Mouse (Mus musculus) ovary, postnatal 10 days (tissue): ENCODE data around the gene Klk12.

ENCODE experiments used
- DNase-seq: peaks from one replicate; pipeline ENCODE4 v3.0.0; 2022; ENCODE audit warnings: low spot score

The Klk12 gene

GRCm38 (mm10) chr7:43796355-43796754 is 27.7 kb downstream of the Klk12 start:
- DNase-seq: no peak

- no peak for DNase-seq
Measured at GRCm38 (mm10) chr7:43797333-43797769, 28.7 kb downstream of the Klk12 start, which contains the start of gene Klk8. Gene Klk8, plus strand, starts transcription at chr7:43797577.

- no peak for DNase-seq
Measured at GRCm38 (mm10) chr7:43797844-43798462, 29.3 kb downstream of the Klk12 start.

GRCm38 (mm10) chr7:43799876-43800275 is 31.2 kb downstream of the Klk12 start:
- no peak for DNase-seq

- no peak for DNase-seq
Measured at GRCm38 (mm10) chr7:43810994-43811393, 42.3 kb downstream of the Klk12 start, which contains the start of gene Klk7. Gene Klk7, plus strand, starts transcription at chr7:43811294.

GRCm38 (mm10) chr7:43815211-43815610 is 46.5 kb downstream of the Klk12 start:
- no peak for DNase-seq

- no peak for DNase-seq
Measured at GRCm38 (mm10) chr7:43816746-43817145, 48.0 kb downstream of the Klk12 start.

GRCm38 (mm10) chr7:43821581-43821980 is 52.9 kb downstream of the Klk12 start:
- DNase-seq: no peak
